Mouse (Mus musculus): ENCODE results near the gene Hectd1. TPM values are rescaled to one million over a fixed set of nuclear protein-coding genes. Genes with fewer than 3 reads are reported as not detected.

Hectd1 gene
- polyA plus RNA-seq, 1 experiment from 2014 or later: 38.9 TPM

DNA sequence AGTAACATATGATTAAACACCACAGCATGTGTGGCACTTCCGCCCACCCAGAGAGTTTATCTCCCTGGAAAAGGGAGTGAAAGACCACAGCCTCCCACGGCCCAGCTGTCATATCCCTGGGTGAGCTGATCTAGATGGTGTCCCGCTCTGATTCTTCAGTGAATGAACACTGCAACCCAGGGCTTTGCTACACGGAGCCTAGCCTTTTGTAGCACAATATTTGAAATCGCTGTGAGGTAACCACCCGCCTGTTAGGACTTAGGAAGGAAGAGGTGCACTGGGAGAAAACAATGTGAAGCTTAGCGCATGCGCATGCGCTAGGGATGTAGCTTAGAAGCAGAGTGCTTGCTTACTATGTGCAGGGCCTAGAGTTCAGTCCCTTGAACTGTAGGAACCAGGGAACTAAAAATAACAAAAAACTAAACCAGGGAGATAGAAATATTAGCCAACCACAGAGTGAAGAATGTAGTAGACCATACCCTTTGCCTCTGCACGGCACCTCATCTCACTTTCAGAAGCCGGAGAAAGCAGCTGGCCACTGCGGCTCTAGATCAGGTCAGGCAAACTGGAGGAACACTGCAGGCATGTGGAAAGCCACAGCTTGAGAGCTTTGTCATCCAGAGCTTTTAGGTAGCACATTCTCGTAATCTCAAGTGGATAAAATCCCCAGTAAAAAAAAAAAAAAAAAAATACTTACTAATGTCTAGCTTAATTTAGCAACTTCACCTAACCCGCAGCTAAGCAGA is 120.2 kb downstream of the Hectd1 start:
- 72% methylated on average over 14 of the region's 14 CpGs for WGBS
- Histone ChIP-seq H3K36me3 (peaks cover 2% of the 10 kb centered on the region; the same call in 1 of the 2 replicates), H3K9ac (no peak overlapping the region), H3K27me3 (no peaks in the 10 kb centered on the region), H3K4me3 (no peak overlapping the region), H3K4me2 (no peak overlapping the region), H3K27ac (0 out of 2 replicates have a peak overlapping the region, but pooled peaks have one; percentile 33), H3K9me3 (no peaks in the 10 kb centered on the region), H3K4me1 (no peaks in the 10 kb centered on the region)
- no peak for ATAC-seq (ENCODE audit: insufficient number of reproducible peaks, low FRiP score, low TSS enrichment, low read depth)

DNA sequence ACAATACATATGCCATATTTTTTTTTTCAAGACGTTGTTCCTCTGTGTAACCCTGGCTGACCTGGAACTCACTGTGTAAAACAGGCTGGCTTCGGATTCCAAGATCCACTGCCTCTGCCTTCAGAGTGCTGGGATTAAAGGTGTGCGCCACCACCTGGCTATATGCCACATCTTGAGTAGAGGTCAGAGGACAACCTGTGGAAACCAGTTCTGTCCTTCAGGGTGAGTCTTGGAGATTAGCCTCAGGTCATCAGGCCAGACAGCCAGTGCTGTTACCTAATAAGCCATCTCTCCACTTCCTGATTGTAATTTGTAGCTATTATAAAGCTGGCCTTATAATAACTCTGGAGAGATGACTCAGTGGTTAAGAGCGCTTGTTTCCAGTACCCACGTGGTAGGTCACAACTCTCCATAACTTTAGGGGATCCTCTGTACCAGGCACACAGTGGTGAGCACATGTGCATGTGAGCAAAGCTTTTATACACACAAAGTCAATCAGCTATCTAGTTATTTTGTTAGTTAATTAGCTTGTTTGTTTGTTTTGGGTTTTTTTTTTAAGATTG is 122.6 kb downstream of the Hectd1 start:
- Histone ChIP-seq H3K4me3 (no peak overlapping the region), H3K9me3 (no peaks in the 10 kb centered on the region), H3K27ac (no peak overlapping the region), H3K4me1 (no peaks in the 10 kb centered on the region), H3K36me3 (peaks cover 2% of the 10 kb centered on the region; the same call in 1 of the 2 replicates), H3K27me3 (no peaks in the 10 kb centered on the region), H3K9ac (no peak overlapping the region), H3K4me2 (no peak overlapping the region)
- 73% methylated on average over 5 of the region's 5 CpGs for WGBS
- no peak for ATAC-seq (ENCODE audit: insufficient number of reproducible peaks, low FRiP score, low TSS enrichment, low read depth)

DNA sequence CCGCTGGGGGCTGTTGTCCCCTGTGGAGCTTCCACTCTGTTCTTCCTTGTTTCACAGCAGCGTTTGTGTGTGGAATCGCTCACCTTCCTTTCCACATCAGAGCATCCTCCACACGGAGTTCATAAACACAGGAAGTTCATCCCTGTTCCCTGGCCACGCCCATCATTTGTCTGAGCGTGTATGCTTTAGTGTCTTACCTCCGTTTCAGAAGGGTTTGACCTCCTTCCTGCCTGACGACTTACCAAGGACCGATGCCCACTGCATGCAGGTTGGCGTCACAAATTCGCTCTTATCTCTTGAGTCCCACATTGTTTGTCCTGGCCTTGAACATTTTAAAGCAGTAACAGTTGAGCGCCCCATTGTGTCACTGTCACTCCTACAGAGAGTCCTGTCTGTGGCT is 123.6 kb downstream of the Hectd1 start:
- no peak overlapping the region for H3K27ac ChIP-seq
- H3K27me3 ChIP-seq: no peaks in the 10 kb centered on the region
- WGBS: 79% methylated on average over 12 of the region's 12 CpGs
- ATAC-seq (ENCODE audit: insufficient number of reproducible peaks, low FRiP score, low TSS enrichment, low read depth): no peak
- no peaks in the 10 kb centered on the region for H3K9me3 ChIP-seq
- H3K36me3 ChIP-seq: peaks cover 2% of the 10 kb centered on the region; the same call in 1 of the 2 replicates
- no peak overlapping the region for H3K4me2 ChIP-seq
- no peak overlapping the region for H3K9ac ChIP-seq
- no peak overlapping the region for H3K4me3 ChIP-seq
- no peaks in the 10 kb centered on the region for H3K4me1 ChIP-seq

DNA sequence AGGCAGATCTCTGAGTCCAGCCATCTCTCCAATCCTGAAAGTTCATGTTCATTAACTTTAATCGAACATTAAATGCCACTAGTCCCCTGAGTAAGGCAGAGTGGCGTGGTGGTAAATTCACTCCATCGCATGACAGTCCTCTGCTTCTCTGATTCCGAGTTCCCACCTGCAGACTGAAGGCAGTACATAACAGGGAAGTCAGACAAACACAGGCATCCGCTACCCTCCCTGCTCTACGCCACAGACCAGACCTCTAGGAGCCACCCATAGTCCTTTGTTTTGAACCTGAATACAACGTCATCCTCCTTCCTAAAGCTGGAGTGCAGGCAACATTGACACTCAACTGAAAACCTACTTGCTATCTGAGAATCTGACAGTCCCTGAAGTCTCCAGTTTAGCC is 124.8 kb downstream of the Hectd1 start:
- H3K9me3 ChIP-seq: no peaks in the 10 kb centered on the region
- H3K36me3 ChIP-seq: peaks cover 2% of the 10 kb centered on the region; the same call in 1 of the 2 replicates
- no peak overlapping the region for H3K4me3 ChIP-seq
- H3K4me1 ChIP-seq: no peaks in the 10 kb centered on the region
- no peaks in the 10 kb centered on the region for H3K27me3 ChIP-seq
- WGBS: 76% methylated on average over 7 of the region's 7 CpGs
- no peak for ATAC-seq (ENCODE audit: insufficient number of reproducible peaks, low FRiP score, low TSS enrichment, low read depth)
- no peak overlapping the region for H3K9ac ChIP-seq
- no peak overlapping the region for H3K27ac ChIP-seq
- no peak overlapping the region for H3K4me2 ChIP-seq

DNA sequence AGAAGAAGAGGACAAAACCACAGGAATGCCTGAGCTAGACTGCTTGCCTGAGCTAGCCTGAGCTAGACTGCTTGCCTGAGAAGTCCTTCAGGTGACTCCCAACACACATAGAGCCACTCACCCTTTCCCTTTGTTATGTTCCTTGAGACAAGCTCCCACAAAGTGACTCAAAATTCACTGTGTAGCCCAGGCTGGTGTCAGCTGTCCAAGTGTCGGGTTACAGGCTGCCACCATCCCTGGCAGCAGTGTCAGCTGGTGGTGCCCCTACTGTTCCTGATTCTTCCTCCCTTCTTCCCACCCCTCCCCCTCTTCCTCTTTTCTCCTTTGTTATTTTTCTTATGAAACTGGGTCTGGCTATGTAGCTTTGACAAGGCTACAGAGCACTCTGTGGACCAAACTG is 125.5 kb downstream of the Hectd1 start:
- Histone ChIP-seq H3K27me3 (no peaks in the 10 kb centered on the region), H3K27ac (no peak overlapping the region), H3K36me3 (peaks cover 2% of the 10 kb centered on the region; the same call in 1 of the 2 replicates), H3K4me1 (no peaks in the 10 kb centered on the region), H3K4me2 (no peak overlapping the region), H3K9ac (no peak overlapping the region), H3K9me3 (no peaks in the 10 kb centered on the region), H3K4me3 (no peak overlapping the region)
- no peak for ATAC-seq (ENCODE audit: insufficient number of reproducible peaks, low FRiP score, low TSS enrichment, low read depth)
- WGBS: 40% methylated on average over 1 of the region's 1 CpGs

DNA sequence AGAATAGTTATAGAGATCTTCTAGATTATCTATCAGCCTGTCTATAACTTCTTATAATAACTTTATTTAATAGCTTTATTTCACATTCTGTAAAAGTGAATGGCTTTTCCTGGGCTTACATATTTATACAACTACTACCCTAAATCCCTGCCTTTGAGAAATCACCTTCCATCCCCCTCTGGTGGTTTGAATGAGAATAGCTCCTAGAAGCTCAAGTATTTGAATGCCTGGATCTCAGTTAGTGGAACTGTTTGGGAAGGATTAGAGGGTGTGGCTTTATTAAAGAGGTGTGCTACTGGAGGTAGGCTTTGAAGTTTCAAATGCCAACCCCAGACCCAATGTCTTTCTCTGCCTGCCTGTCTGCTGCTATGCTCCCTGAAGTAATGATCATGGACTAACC is 127.6 kb downstream of the Hectd1 start:
- Histone ChIP-seq H3K36me3 (no peaks in the 10 kb centered on the region), H3K9ac (no peak overlapping the region), H3K27me3 (no peaks in the 10 kb centered on the region), H3K27ac (no peak overlapping the region), H3K4me2 (no peak overlapping the region), H3K4me3 (no peak overlapping the region), H3K4me1 (no peaks in the 10 kb centered on the region), H3K9me3 (no peaks in the 10 kb centered on the region)
- no peak for ATAC-seq (ENCODE audit: insufficient number of reproducible peaks, low FRiP score, low TSS enrichment, low read depth)

DNA sequence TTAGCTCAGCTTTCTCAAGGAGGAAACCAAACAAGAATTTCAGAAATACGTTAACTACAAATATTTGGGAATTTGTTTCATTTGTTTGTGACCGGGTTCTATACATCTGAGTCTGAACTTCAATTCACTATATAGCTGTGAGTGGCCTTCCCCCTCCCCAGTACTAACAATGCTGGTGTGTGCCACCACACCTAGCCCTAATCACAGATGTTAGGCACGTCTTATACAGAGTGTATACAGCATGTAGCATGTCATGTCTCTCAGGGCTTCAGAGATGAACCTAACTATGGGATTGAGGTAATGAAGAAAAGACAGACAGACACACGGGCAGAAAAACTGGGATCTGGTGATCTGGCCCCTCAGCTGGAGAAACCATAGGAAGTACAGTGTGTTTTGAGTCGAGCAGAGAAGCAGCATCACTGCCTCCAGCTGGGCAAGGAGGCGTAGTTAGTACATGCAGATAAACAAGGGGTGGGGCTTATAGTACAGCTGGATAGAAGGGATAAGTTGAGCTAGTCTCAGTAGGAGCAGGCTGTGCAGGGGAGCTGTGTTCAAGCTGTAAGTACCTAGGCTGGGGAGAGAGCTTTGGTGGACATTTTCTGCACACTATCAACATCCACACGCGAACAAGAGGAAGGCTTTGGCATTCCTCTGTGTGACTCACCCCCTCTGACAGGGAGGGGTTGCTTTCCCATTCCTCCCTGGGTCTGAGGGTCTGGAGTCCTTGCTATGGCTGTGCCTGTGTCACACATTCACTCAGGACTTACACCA is 129.5 kb downstream of the Hectd1 start:
- H3K4me3 ChIP-seq: no peak overlapping the region
- no peaks in the 10 kb centered on the region for H3K4me1 ChIP-seq
- no peak overlapping the region for H3K4me2 ChIP-seq
- WGBS: 52% methylated on average over 8 of the region's 8 CpGs
- no peak overlapping the region for H3K9ac ChIP-seq
- no peak; the same call in 1 of the 2 replicates for ATAC-seq (ENCODE audit: insufficient number of reproducible peaks, low FRiP score, low TSS enrichment, low read depth)
- H3K36me3 ChIP-seq: no peaks in the 10 kb centered on the region
- no peak overlapping the region for H3K27ac ChIP-seq
- no peaks in the 10 kb centered on the region for H3K9me3 ChIP-seq
- H3K27me3 ChIP-seq: no peaks in the 10 kb centered on the region

DNA sequence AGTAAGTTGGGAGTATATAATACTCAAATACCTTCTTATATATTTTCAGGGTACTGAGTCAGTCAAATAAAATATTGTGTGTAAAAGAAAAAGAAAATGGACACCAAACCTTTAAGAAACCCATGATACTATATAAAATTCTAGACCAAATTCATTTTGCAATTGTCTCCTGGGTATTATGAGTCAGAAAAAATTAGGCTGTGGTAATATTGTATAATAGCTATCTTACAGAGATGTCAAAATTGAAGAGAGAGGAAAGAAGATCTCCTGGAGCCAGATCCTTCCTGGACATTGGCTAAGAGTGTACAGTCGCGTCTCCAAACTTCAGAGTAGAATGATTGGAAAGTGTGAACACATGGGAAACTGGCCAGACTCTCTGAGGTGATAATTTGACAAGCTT is 133.2 kb downstream of the Hectd1 start:
- 82% methylated on average over 2 of the region's 2 CpGs for WGBS
- H3K27me3 ChIP-seq: no peaks in the 10 kb centered on the region
- no peak for ATAC-seq (ENCODE audit: insufficient number of reproducible peaks, low FRiP score, low TSS enrichment, low read depth)
- no peaks in the 10 kb centered on the region for H3K9me3 ChIP-seq
- H3K36me3 ChIP-seq: no peaks in the 10 kb centered on the region
- no peak overlapping the region for H3K27ac ChIP-seq
- no peak overlapping the region for H3K9ac ChIP-seq
- 0 out of 2 replicates have a peak, but pooled peaks cover 3% of the 10 kb centered on the region for H3K4me1 ChIP-seq
- H3K4me2 ChIP-seq: no peak overlapping the region
- no peak overlapping the region for H3K4me3 ChIP-seq

DNA sequence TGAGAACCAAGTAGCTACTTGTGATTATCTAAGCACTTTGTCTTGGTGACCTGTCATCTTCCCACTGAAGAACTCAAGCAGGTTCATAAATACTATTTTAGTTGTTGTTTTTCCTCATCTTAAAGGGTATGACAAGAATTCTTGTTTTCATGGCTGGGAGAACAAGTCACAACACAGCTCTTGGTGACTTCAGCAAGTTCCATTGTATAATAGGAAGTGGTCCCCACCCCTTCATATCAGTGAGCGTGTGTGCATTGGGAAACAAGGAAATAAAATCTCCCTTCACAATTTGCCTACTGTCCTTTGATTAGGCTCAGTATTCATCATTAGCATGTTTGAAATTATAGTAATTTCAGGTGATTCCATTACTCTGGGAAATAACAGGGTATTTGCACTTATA is 134.4 kb downstream of the Hectd1 start:
- ATAC-seq (ENCODE audit: insufficient number of reproducible peaks, low FRiP score, low TSS enrichment, low read depth): no peak
- WGBS: 63% methylated on average over 1 of the region's 1 CpGs
- Histone ChIP-seq H3K27ac (no peak overlapping the region), H3K36me3 (no peaks in the 10 kb centered on the region), H3K4me1 (0 out of 2 replicates have a peak, but pooled peaks cover 3% of the 10 kb centered on the region), H3K27me3 (no peaks in the 10 kb centered on the region), H3K9ac (no peak overlapping the region), H3K4me3 (no peak overlapping the region), H3K4me2 (no peak overlapping the region), H3K9me3 (no peaks in the 10 kb centered on the region)

DNA sequence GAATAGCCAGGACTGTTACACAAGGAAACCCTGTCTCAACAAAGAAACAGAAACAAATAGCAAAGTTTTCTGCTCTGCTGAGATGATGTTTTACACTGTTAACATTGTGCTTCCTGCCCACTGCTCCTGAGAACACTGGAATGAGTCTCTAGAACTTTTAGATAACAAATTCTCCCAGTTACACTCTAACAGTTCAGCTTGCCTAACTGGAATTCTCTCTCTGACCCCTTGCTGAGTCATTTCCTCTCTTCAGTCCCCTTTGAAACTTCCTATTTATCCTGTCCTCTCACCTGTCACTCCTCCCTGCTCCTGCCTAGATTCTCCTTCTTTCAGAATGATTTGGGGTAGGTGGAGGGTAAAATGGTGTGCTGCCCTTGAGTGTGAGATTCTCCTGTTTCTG is 135.2 kb downstream of the Hectd1 start:
- ATAC-seq (ENCODE audit: insufficient number of reproducible peaks, low FRiP score, low TSS enrichment, low read depth): no peak
- Histone ChIP-seq H3K4me3 (no peak overlapping the region), H3K27me3 (no peaks in the 10 kb centered on the region), H3K4me1 (0 out of 2 replicates have a peak, but pooled peaks cover 3% of the 10 kb centered on the region), H3K27ac (no peak overlapping the region), H3K9me3 (no peaks in the 10 kb centered on the region), H3K4me2 (no peak overlapping the region), H3K9ac (no peak overlapping the region), H3K36me3 (no peaks in the 10 kb centered on the region)
